Mouse (Mus musculus): Measurements from ENCODE around the gene Gbx1. TPM values are rescaled to one million over a fixed set of nuclear protein-coding genes. Genes with fewer than 3 reads are reported as not detected.

Gbx1 gene
- polyA plus RNA-seq, 1 experiment: not detected

- H3K4me1 ChIP-seq (ENCODE audit: control insufficient read depth, insufficient read depth, insufficient read length, low read length): no peaks in the 10 kb centered on the region
- H3K4me3 ChIP-seq (ENCODE audit: insufficient read depth, low read depth, low read length): no peak overlapping the region
- no peak overlapping the region for H3K27ac ChIP-seq (replicated peaks; ENCODE audit: low read depth, low read length)
Observed at GRCm38 (mm10) chr5:24535731-24536130, 8.7 kb upstream of the Gbx1 start.

- H3K27ac ChIP-seq (replicated peaks; ENCODE audit: low read depth, low read length): no peak overlapping the region
- no peak overlapping the region for H3K4me3 ChIP-seq (ENCODE audit: insufficient read depth, low read depth, low read length)
- no peaks in the 10 kb centered on the region for H3K4me1 ChIP-seq (ENCODE audit: control insufficient read depth, insufficient read depth, insufficient read length, low read length)
Observed at GRCm38 (mm10) chr5:24534292-24534691, 7.3 kb upstream of the Gbx1 start.

GRCm38 (mm10) chr5:24533391-24533790 is 6.4 kb upstream of the Gbx1 start:
- Histone ChIP-seq H3K4me3 (ENCODE audit: insufficient read depth, low read depth, low read length) (no peak overlapping the region), H3K27ac (replicated peaks; ENCODE audit: low read depth, low read length) (no peak overlapping the region), H3K4me1 (ENCODE audit: control insufficient read depth, insufficient read depth, insufficient read length, low read length) (no peaks in the 10 kb centered on the region)

- Histone ChIP-seq H3K4me1 (ENCODE audit: control insufficient read depth, insufficient read depth, insufficient read length, low read length) (no peaks in the 10 kb centered on the region), H3K4me3 (ENCODE audit: insufficient read depth, low read depth, low read length) (no peak overlapping the region), H3K27ac (replicated peaks; ENCODE audit: low read depth, low read length) (no peak overlapping the region)
Observed at GRCm38 (mm10) chr5:24530042-24530689, 3.2 kb upstream of the Gbx1 start.

- Histone ChIP-seq H3K27ac (replicated peaks; ENCODE audit: low read depth, low read length) (no peak overlapping the region), H3K4me1 (ENCODE audit: control insufficient read depth, insufficient read depth, insufficient read length, low read length) (no peaks in the 10 kb centered on the region), H3K4me3 (ENCODE audit: insufficient read depth, low read depth, low read length) (no peak overlapping the region)
Observed at GRCm38 (mm10) chr5:24527780-24528179, 778 bp upstream of the Gbx1 start.

- Histone ChIP-seq H3K4me1 (ENCODE audit: control insufficient read depth, insufficient read depth, insufficient read length, low read length) (no peaks in the 10 kb centered on the region), H3K27ac (replicated peaks; ENCODE audit: low read depth, low read length) (no peak overlapping the region), H3K4me3 (ENCODE audit: insufficient read depth, low read depth, low read length) (peak overlapping the region; percentile 41)
Observed at GRCm38 (mm10) chr5:24526190-24526888, 663 bp downstream of the Gbx1 start.

GRCm38 (mm10) chr5:24525360-24526189 is 1.4 kb downstream of the Gbx1 start:
- Histone ChIP-seq H3K27ac (replicated peaks; ENCODE audit: low read depth, low read length) (no peak overlapping the region), H3K4me1 (ENCODE audit: control insufficient read depth, insufficient read depth, insufficient read length, low read length) (no peaks in the 10 kb centered on the region), H3K4me3 (ENCODE audit: insufficient read depth, low read depth, low read length) (peak overlapping the region; percentile 41; the same call in 1 of the 2 replicates)

- Histone ChIP-seq H3K27ac (replicated peaks; ENCODE audit: low read depth, low read length) (no peak overlapping the region), H3K4me1 (ENCODE audit: control insufficient read depth, insufficient read depth, insufficient read length, low read length) (no peaks in the 10 kb centered on the region), H3K4me3 (ENCODE audit: insufficient read depth, low read depth, low read length) (no peak overlapping the region)
Observed at GRCm38 (mm10) chr5:24524522-24524921, 2.5 kb downstream of the Gbx1 start.

GRCm38 (mm10) chr5:24523806-24524205 is 3.2 kb downstream of the Gbx1 start:
- H3K27ac ChIP-seq (replicated peaks; ENCODE audit: low read depth, low read length): no peak overlapping the region
- no peaks in the 10 kb centered on the region for H3K4me1 ChIP-seq (ENCODE audit: control insufficient read depth, insufficient read depth, insufficient read length, low read length)
- H3K4me3 ChIP-seq (ENCODE audit: insufficient read depth, low read depth, low read length): no peak overlapping the region

- no peak overlapping the region for H3K27ac ChIP-seq (replicated peaks; ENCODE audit: low read depth, low read length)
- H3K4me1 ChIP-seq (ENCODE audit: control insufficient read depth, insufficient read depth, insufficient read length, low read length): no peaks in the 10 kb centered on the region
- H3K4me3 ChIP-seq (ENCODE audit: insufficient read depth, low read depth, low read length): no peak overlapping the region
Observed at GRCm38 (mm10) chr5:24521366-24521765, 5.6 kb downstream of the Gbx1 start.

- Histone ChIP-seq H3K4me1 (ENCODE audit: control insufficient read depth, insufficient read depth, insufficient read length, low read length) (no peaks in the 10 kb centered on the region), H3K27ac (replicated peaks; ENCODE audit: low read depth, low read length) (peak overlapping the region; percentile 36; the same call in 1 of the 2 replicates), H3K4me3 (ENCODE audit: insufficient read depth, low read depth, low read length) (no peak overlapping the region)
Observed at GRCm38 (mm10) chr5:24512271-24512670, 14.7 kb downstream of the Gbx1 start.

- no peaks in the 10 kb centered on the region for H3K4me1 ChIP-seq (ENCODE audit: control insufficient read depth, insufficient read depth, insufficient read length, low read length)
- H3K4me3 ChIP-seq (ENCODE audit: insufficient read depth, low read depth, low read length): no peak overlapping the region
- H3K27ac ChIP-seq (replicated peaks; ENCODE audit: low read depth, low read length): no peak overlapping the region
Observed at GRCm38 (mm10) chr5:24510635-24511034, 16.4 kb downstream of the Gbx1 start.

GRCm38 (mm10) chr5:24508406-24508805 is 18.6 kb downstream of the Gbx1 start:
- Histone ChIP-seq H3K27ac (replicated peaks; ENCODE audit: low read depth, low read length) (no peak overlapping the region), H3K4me3 (ENCODE audit: insufficient read depth, low read depth, low read length) (no peak overlapping the region), H3K4me1 (ENCODE audit: control insufficient read depth, insufficient read depth, insufficient read length, low read length) (no peaks in the 10 kb centered on the region)

- H3K4me1 ChIP-seq (ENCODE audit: control insufficient read depth, insufficient read depth, insufficient read length, low read length): no peaks in the 10 kb centered on the region
- H3K27ac ChIP-seq (replicated peaks; ENCODE audit: low read depth, low read length): no peak overlapping the region
- H3K4me3 ChIP-seq (ENCODE audit: insufficient read depth, low read depth, low read length): no peak overlapping the region
Observed at GRCm38 (mm10) chr5:24505513-24505912, 21.5 kb downstream of the Gbx1 start.

GRCm38 (mm10) chr5:24502786-24503185 is 24.2 kb downstream of the Gbx1 start:
- Histone ChIP-seq H3K27ac (replicated peaks; ENCODE audit: low read depth, low read length) (no peak overlapping the region), H3K4me1 (ENCODE audit: control insufficient read depth, insufficient read depth, insufficient read length, low read length) (no peaks in the 10 kb centered on the region), H3K4me3 (ENCODE audit: insufficient read depth, low read depth, low read length) (no peak overlapping the region)

All from brown adipose tissue, adult 24 weeks (tissue).